Mouse (Mus musculus) cerebellum, adult 18-20 months (tissue): ENCODE results near the gene Nipa2.

Experiments used
- DNase-seq, 2 experiments: peaks; one replicate each; pipeline ENCODE4 v3.0.0; 2021

Nipa2 gene

GRCm38 (mm10) chr7:55962004-55962908 is at the start of gene Nipa2:
Gene Nipa2 (minus strand): TSS chr7:55962476.
- DNase-seq = peak; percentile 94 to 97

GRCm38 (mm10) chr7:56011018-56011333 is 48.7 kb upstream of the Nipa2 start:
- DNase-seq = no peak

DNA sequence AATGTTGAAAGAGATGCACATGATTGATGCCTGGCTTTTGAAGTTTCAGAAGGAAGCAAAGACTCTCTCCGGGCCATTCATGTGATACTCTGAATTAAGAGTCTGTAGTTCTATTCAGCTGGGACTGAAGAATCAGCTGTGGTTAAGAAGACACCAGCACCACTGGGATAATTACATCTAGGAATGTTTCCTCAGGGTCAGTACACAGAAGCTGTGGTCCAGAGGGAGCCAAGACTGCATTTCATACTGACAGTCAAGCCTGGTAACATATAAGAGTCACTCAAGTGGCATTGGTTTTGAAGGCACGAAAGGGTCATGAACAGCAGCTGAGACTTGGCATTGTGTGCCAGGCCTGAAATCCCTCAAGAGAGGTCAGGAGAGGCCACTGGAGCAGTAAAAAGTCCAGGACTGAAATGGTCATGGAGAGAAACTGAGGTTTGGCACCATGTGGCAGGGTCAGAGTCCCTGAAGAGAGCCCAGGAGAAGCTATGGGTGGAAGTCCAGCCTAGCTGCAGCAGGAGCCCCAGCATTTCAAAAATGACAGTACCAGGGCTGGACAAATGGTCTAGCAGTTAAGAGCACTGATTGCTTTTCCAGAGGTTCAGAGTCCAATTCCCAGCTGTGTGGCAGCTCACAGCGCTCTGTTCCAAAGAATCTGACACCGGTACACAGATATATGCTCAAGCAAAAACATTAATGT is 48.2 kb upstream of the Nipa2 start:
- no peak for DNase-seq

GRCm38 (mm10) chr7:55998997-55999396 is 36.7 kb upstream of the Nipa2 start:
- no peak for DNase-seq

DNA sequence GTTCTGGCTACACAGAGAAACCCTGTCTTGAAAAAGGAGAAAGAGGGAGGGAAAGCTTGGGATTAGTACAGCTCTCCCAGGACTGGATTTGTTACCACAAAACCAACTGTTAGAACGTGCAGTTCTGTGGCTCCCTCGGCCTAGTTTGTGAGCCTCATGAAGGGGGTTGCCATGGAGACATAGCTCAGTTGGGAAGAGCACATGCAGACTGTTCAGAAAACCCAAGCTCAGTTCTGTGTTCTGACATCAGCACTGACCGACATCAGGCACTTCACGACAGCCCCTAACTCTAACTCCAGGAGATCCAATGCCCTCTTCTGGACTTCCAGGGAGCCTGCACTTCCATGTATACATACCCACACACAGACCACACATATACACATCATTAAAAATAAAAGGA is 32.7 kb upstream of the Nipa2 start:
- DNase-seq = no peak

- DNase-seq = no peak
These were observed 29.6 kb upstream of the Nipa2 start for GRCm38 (mm10) chr7:55991858-55992257.

DNA sequence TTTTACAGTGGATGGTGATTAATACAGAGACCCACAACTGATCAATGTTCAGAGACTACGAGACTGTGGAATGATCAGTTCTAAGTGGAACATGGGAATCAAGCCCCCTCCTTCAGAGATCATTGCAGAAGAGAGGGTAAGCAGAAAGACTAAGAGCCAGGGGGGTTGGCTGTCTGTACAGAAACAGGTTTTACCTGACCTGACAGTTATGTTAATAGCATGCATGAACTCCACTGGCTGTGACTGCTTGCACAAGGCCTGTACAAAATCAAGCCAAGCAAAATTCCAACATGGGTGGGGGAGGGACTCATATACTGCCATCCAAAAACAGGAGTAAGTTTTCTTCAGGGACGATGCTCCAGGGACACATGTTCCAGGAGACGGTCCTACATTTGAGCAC is 28.9 kb upstream of the Nipa2 start:
- no peak for DNase-seq

DNA sequence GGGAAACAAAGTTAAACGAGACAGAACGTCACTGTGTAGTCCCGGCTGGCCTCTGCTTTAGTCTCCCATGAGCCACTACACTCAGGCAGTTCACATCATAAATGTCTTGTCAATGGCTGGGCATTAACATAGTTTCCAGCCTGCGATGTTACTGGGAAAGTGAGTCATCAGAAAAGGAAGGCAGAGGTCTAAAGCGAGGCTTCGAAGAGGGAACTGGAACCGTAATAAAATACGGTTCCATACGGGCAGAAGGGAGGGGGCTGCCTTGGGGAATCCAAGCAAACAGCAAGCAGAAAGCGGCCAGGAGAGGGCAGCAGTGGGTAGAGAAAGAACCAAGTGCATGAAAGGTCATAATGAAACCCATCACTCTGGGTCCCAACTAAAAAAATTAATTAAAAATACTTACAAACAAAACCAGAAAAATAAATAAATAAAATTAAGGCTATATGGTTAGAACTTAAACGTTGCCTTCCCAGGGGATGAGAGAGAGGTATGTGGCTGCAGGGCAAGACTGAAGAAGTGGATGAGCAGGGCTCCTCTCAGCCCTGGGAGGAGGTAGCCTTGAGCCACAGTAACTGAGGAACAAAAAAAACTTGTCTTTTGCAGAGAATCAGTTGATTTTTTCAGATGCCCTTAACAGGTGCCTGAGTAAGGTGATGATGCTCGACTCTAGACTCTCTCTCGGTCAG is 24.4 kb upstream of the Nipa2 start:
- DNase-seq = peak; percentile 81 to 83

DNA sequence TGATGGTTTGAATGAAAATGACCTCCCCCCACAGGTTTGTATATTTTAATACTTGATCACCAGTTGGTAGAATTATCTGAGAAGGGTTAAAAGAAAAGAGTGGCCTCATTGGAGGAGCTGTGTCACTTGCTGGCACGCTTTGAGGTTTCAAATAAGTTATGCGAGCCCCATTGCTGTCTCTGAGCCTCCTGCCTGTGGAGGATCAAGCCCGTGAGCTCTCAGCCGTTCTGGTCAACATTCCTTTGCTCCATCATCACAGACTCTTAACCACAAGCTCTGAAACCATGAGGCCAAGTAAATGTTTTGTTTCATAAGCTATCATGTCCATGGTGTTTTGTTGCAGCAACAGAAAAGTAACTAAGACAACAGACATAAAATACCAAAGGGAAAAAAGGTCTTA is 22.5 kb upstream of the Nipa2 start:
- DNase-seq = no peak

DNA sequence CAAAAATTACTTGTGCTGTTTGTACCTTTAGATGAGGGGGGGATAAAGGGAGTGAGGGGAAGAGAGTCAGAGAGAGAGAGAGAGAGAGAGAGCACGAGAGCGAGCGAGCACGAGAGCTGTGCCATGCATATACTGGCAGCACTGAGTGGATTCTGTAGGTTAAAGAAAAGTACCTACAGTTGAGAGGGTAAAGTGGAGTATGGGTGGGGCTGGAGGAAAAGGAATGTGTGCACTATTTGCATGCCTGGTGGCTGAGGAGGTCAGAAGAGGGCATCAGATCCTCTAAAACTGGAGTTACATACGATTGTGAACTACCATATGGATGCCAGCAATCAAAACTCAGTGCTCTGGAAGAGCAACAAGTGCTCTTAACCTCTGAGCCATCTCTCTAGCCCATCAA is 20.8 kb upstream of the Nipa2 start:
- DNase-seq = no peak

DNA sequence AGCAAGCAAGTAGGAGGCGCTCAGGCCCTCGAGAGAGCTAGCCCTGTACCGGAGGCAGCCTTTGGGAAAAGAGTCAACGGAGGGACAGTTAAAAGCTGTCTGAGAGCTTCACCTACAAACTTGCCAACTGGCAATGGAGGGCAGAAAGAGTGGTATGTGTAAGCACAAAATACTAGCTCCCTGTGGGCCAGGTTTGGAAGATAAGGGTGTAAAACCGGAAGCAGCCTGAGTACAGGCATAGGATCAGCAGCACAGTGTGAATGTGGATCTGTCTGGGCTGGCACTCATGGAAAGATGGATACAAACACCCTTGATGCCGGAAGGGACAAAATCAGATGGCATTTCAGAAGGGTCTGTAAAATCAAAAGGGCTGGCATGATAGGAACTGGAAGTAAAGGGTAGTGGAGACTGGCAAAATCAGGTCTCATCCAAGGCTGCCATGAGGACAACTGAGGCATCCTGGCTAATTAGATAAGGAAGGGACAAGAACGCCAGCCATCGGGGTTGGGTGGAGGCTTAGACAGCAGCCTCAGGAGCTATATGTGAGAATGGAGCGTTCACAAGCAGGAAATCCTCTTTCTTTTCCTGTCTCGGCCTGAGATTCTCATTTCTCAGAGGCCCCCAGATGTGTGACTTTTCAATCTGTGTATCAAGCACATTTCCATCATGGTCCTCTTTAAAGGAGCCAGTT is 19.9 kb upstream of the Nipa2 start:
- no peak for DNase-seq

DNA sequence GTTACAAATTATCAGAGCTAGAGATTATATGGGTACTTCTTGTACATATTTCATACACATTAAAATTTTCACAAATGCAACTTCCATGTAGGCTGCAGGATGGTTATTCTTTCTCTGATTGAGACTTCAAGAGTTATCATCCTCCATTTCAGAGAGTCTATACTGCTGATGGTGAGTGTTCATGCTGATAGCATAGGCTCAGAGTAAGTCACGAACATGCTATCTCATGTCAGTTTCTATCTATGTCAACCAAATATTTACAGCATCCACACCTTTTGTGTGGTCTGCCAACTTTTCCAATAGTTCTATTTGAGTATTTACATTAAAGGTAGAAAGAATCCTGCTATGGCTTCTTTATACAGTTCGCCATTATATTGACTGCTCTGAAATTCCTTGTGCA is 19.2 kb upstream of the Nipa2 start:
- no peak for DNase-seq

GRCm38 (mm10) chr7:55974429-55974828 is 12.2 kb upstream of the Nipa2 start:
- no peak for DNase-seq

GRCm38 (mm10) chr7:55969415-55969814 is 7.1 kb upstream of the Nipa2 start:
- DNase-seq = no peak

DNA sequence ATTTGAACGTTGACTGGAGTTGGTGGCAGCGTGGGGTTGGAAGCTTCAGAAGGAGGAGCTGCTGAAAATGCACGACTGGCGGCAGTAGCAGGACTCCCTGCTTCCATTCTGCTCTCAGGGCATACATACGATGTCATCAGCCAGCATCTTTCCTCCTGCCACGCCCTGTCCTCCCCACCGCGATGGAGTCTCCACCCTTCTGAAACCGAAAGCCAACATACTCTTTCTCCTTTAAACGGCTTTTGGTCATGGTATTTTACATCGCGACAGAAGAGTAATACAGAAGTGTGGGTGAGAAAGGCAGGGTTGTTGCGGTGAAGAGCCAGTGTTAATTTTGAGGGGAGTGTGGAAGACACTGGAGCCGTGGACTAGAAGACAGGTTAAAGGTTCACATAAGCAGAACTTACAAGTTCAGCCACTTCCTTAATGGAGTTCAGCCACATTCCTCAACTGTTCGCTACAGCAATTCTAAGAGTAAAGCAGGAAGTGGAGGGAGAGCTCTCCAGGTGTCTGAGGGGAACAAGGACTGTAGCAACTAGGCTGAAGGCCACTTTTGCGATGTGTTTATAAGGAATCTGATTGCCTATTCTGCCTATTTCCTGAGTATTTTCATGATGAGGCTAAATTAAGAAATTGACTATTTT is 6.1 kb upstream of the Nipa2 start:
- DNase-seq = peak in 1 of 2 experiments; percentile 14

DNA sequence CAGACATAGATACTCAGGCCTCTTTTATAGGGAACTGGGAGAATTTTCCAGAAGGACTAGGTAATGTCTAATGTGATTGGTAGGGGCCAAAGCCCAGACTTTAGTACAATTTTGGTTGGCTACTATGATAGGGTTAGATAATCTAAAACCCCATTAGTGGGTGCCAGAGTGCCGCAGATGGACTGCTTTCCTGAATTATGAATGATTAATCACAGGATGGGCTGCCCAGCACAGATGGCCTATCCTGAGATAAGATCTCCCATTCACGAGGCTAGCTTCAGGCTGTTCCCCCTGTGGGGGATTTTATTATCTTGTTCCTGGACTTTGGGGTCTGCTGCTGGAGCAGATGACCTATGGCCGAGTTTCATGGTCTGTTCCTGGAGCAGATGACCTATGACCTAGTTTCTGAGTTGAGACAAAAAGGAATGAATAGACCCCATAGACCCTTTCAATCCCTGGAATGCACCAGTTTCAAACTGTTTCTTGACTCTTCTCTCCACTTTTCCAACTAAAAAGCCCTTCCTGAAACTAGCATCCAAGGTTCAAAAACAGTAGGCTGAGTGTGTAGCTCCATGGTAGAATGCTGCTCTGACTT is 4.7 kb upstream of the Nipa2 start:
- no peak for DNase-seq

DNA sequence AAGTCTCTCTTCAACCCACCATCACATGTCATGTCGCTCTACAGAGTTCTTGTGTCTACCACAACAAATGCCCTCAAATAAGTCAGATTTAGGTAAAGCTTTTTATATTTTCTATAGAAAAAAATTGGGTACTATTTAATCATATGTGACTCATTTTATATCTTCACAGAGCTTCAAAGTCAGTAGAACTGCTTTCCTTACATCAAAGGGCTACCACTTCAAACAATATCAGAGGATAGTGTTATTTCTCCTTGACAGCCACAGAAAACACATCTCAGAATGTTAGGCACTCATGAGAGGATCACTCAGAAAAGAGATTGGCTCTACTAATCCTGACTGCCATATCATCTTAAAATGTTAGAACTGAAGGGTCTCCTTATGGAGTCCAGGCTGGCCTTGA is 1.8 kb downstream of the Nipa2 start:
- DNase-seq = no peak

DNA sequence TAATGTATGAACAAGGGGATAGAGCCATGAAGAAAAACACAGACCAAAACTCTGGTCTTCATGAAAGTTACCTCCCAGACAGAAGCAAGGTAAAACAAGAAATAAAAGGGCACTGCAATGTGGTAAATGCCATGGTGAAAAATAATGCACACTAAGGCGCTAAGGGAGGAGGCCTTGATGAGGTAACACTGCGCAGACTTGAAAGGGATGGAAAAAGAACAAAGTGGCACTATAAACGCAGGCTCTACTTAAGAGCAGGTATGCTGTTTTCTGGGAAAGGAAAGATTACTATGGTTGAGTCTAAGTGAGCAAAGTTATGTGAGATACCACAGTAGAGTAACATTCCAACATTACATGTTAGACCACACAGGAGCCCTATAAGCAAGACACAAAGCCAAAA is 2.5 kb downstream of the Nipa2 start:
- DNase-seq = no peak

- no peak for DNase-seq
These were observed 4.4 kb downstream of the Nipa2 start for GRCm38 (mm10) chr7:55957916-55958315.

- no peak for DNase-seq
These were observed 5.1 kb downstream of the Nipa2 start for GRCm38 (mm10) chr7:55957178-55957577.

- DNase-seq = no peak
These were observed 6.2 kb downstream of the Nipa2 start for GRCm38 (mm10) chr7:55956054-55956453.

DNA sequence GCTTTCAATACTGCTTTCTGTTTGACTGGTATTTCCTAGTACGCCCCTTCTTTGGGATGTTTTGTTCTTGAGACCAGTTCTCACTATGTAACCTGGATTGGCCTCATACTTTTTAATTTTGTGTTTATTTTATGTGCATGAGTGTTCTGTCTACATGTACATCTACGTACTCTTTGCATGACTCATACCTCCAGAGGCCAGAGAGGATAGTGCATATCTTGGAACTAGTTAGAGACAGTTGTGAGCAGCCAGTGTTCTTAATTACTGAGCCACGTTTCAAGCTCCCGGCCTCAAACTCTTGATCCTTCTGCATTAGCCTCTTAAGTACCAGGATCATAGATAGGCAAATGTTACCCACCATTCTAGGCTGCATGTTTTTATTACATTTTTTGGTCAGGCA is 23.9 kb downstream of the Nipa2 start:
- DNase-seq = no peak
